Mouse (Mus musculus) hindbrain, embryonic 12.5 days (tissue): ENCODE measurements around the gene Prss40. TPM values are rescaled to one million over a fixed set of nuclear protein-coding genes. Genes with fewer than 3 reads are reported as not detected.
"Not testable (repeated sequence)": the region's sequence is repeated elsewhere in the genome, so short reads cannot be mapped to it uniquely, and the experiment has no call there.

Source experiments
- ATAC-seq: fragments of 200-750 bp; cut with Nextera tagmentation; 2 replicates; pipeline ENCODE4 v1.8.0; 2017; ENCODE audit warnings: moderate TSS enrichment; ENCODE audit not compliant: low FRiP score
- H3K27ac ChIP-seq: fragments of 300-500 bp; sonication (generic); 2 replicates; pipeline ENCODE4 v1.5.1; 2016; ENCODE audit warnings: mild to moderate bottlenecking
- H3K27me3 ChIP-seq: fragments of 300-500 bp; sonication (generic); 2 replicates; pipeline ENCODE4 v1.6.1; 2016; ENCODE audit warnings: mild to moderate bottlenecking
- H3K36me3 ChIP-seq: fragments of 300-500 bp; sonication (generic); 2 replicates; pipeline ENCODE4 v1.6.1; 2016; ENCODE audit warnings: mild to moderate bottlenecking
- H3K4me1 ChIP-seq: fragments of 300-500 bp; sonication (generic); 2 replicates; pipeline ENCODE4 v1.6.1; 2016
- H3K4me2 ChIP-seq: fragments of 300-500 bp; sonication (generic); replicated peaks from 2 replicates; pipeline ENCODE4 v1.6.1; 2016; ENCODE audit warnings: mild to moderate bottlenecking
- H3K4me3 ChIP-seq: fragments of 300-500 bp; sonication (generic); 2 replicates; pipeline ENCODE4 v1.5.1; 2016; ENCODE audit warnings: mild to moderate bottlenecking
- H3K9ac ChIP-seq: fragments of 300-500 bp; sonication (generic); 2 replicates; pipeline ENCODE4 v1.6.1; 2016; ENCODE audit warnings: mild to moderate bottlenecking, moderate library complexity
- H3K9me3 ChIP-seq: fragments of 300-500 bp; sonication (generic); replicated peaks from 2 replicates; pipeline ENCODE4 v1.6.1; 2016; ENCODE audit warnings: mild to moderate bottlenecking
- WGBS: fragments of 180-500 bp; shearing (Covaris S2); methylation state at CpG from one replicate; pipeline ENCODE4 v1.1.7; 2016; 5-methylcytosine and 5-hydroxymethylcytosine counted together
- polyA plus RNA-seq: library from polyadenylated mRNA; unstranded; fragments of >200 nt; fragmentation: Nextera tagmentation; extraction: Ambion mirVana; gene quantifications from 2 replicates; pipeline ENCODE4 v1.2.1, GENCODE M21; 2016

The Prss40 gene
- polyA plus RNA-seq, 1 experiment from 2014 or later = not detected

GRCm38 (mm10) chr1:34522850-34523244, 37.9 kb downstream of the Prss40 start:
- Histone ChIP-seq H3K4me2 (no peak overlapping the region), H3K4me1 (no peaks in the 10 kb centered on the region), H3K27ac (no peak overlapping the region), H3K36me3 (no peaks in the 10 kb centered on the region), H3K4me3 (no peak overlapping the region), H3K27me3 (no peaks in the 10 kb centered on the region), H3K9ac (no peak overlapping the region), H3K9me3 (no peaks in the 10 kb centered on the region)
- WGBS = 85% methylated on average over 3 of the region's 3 CpGs
- no peak for ATAC-seq

GRCm38 (mm10) chr1:34522205-34522849, 38.4 kb downstream of the Prss40 start:
- no peak overlapping the region for H3K9ac ChIP-seq
- ATAC-seq = no peak
- H3K36me3 ChIP-seq = no peaks in the 10 kb centered on the region
- H3K4me3 ChIP-seq = no peak overlapping the region
- 89% methylated on average over 6 of the region's 6 CpGs for WGBS
- no peak overlapping the region for H3K27ac ChIP-seq
- H3K4me2 ChIP-seq = no peak overlapping the region
- H3K27me3 ChIP-seq = no peaks in the 10 kb centered on the region
- no peaks in the 10 kb centered on the region for H3K9me3 ChIP-seq
- no peaks in the 10 kb centered on the region for H3K4me1 ChIP-seq

- Histone ChIP-seq H3K4me3 (no peak overlapping the region), H3K9me3 (no peaks in the 10 kb centered on the region), H3K4me1 (no peaks in the 10 kb centered on the region), H3K36me3 (no peaks in the 10 kb centered on the region), H3K27ac (no peak overlapping the region), H3K9ac (no peak overlapping the region), H3K27me3 (no peaks in the 10 kb centered on the region), H3K4me2 (no peak overlapping the region)
- WGBS = 94% methylated on average over 1 of the region's 1 CpGs
- no peak for ATAC-seq
These were observed 42.5 kb downstream of the Prss40 start for GRCm38 (mm10) chr1:34518259-34518658.

GRCm38 (mm10) chr1:34517797-34518196, 42.9 kb downstream of the Prss40 start:
- H3K36me3 ChIP-seq, H3K4me3 ChIP-seq, H3K4me1 ChIP-seq, H3K9me3 ChIP-seq, ATAC-seq, H3K27ac ChIP-seq, H3K4me2 ChIP-seq, H3K9ac ChIP-seq, H3K27me3 ChIP-seq: not testable (repeated sequence)
- 71% methylated on average over 1 of the region's 1 CpGs for WGBS

- H3K27ac ChIP-seq, H3K27me3 ChIP-seq, H3K9me3 ChIP-seq, H3K9ac ChIP-seq, H3K4me1 ChIP-seq, H3K36me3 ChIP-seq, H3K4me3 ChIP-seq, ATAC-seq, H3K4me2 ChIP-seq: not testable (repeated sequence)
- 78% methylated on average over 6 of the region's 6 CpGs for WGBS
These were observed 43.4 kb downstream of the Prss40 start for GRCm38 (mm10) chr1:34517297-34517696.

- H3K27me3 ChIP-seq = no peaks in the 10 kb centered on the region
- H3K4me3 ChIP-seq = no peak overlapping the region
- no peaks in the 10 kb centered on the region for H3K4me1 ChIP-seq
- 51% methylated on average over 5 of the region's 5 CpGs for WGBS
- no peak overlapping the region for H3K9ac ChIP-seq
- no peak overlapping the region for H3K27ac ChIP-seq
- no peaks in the 10 kb centered on the region for H3K9me3 ChIP-seq
- no peak overlapping the region for H3K4me2 ChIP-seq
- no peak for ATAC-seq
- no peaks in the 10 kb centered on the region for H3K36me3 ChIP-seq
These were observed 44.1 kb downstream of the Prss40 start for GRCm38 (mm10) chr1:34516595-34516994.

- no peak for ATAC-seq
- Histone ChIP-seq H3K4me1 (peaks cover 3% of the 10 kb centered on the region; the same call in 1 of the 2 replicates), H3K27ac (no peak overlapping the region), H3K27me3 (no peaks in the 10 kb centered on the region), H3K9me3 (no peaks in the 10 kb centered on the region), H3K4me3 (no peak overlapping the region), H3K4me2 (no peak overlapping the region), H3K9ac (no peak overlapping the region), H3K36me3 (no peaks in the 10 kb centered on the region)
- WGBS = 82% methylated on average over 4 of the region's 4 CpGs
These were observed 47.7 kb downstream of the Prss40 start for GRCm38 (mm10) chr1:34513068-34513467.

- Histone ChIP-seq H3K27ac (no peak overlapping the region), H3K4me3 (no peak overlapping the region), H3K4me1 (peaks cover 3% of the 10 kb centered on the region; the same call in 1 of the 2 replicates), H3K9ac (no peak overlapping the region), H3K9me3 (no peaks in the 10 kb centered on the region), H3K4me2 (no peak overlapping the region), H3K36me3 (no peaks in the 10 kb centered on the region), H3K27me3 (no peaks in the 10 kb centered on the region)
- peak; percentile 29; the same call in 1 of the 2 replicates for ATAC-seq
- 6% methylated on average over 3 of the region's 3 CpGs for WGBS
These were observed 49.7 kb downstream of the Prss40 start for GRCm38 (mm10) chr1:34511027-34511426.

GRCm38 (mm10) chr1:34510575-34510981, 50.2 kb downstream of the Prss40 start:
- Histone ChIP-seq H3K4me2 (peak overlapping the region; percentile 29), H3K9me3 (no peaks in the 10 kb centered on the region), H3K9ac (no peak overlapping the region), H3K27me3 (no peaks in the 10 kb centered on the region), H3K36me3 (no peaks in the 10 kb centered on the region), H3K27ac (no peak overlapping the region), H3K4me1 (peaks cover 3% of the 10 kb centered on the region; the same call in 1 of the 2 replicates), H3K4me3 (no peak overlapping the region)
- WGBS = 9% methylated on average over 7 of the region's 7 CpGs
- ATAC-seq = 0 out of 2 replicates have a peak, but pooled peaks have one; percentile 32

- Histone ChIP-seq H3K9me3 (no peaks in the 10 kb centered on the region), H3K27ac (no peak overlapping the region), H3K9ac (no peak overlapping the region), H3K4me3 (no peak overlapping the region), H3K27me3 (no peaks in the 10 kb centered on the region), H3K4me1 (peaks cover 3% of the 10 kb centered on the region; the same call in 1 of the 2 replicates), H3K4me2 (no peak overlapping the region), H3K36me3 (no peaks in the 10 kb centered on the region)
- 74% methylated on average over 3 of the region's 3 CpGs for WGBS
- no peak for ATAC-seq
These were observed 52.8 kb downstream of the Prss40 start for GRCm38 (mm10) chr1:34507986-34508385.

- H3K4me1 ChIP-seq = peaks cover 3% of the 10 kb centered on the region; the same call in 1 of the 2 replicates
- H3K27me3 ChIP-seq = no peaks in the 10 kb centered on the region
- no peak overlapping the region for H3K9ac ChIP-seq
- WGBS = 82% methylated on average over 4 of the region's 4 CpGs
- H3K4me2 ChIP-seq = no peak overlapping the region
- H3K9me3 ChIP-seq = no peaks in the 10 kb centered on the region
- H3K36me3 ChIP-seq = no peaks in the 10 kb centered on the region
- no peak overlapping the region for H3K4me3 ChIP-seq
- ATAC-seq = no peak
- H3K27ac ChIP-seq = no peak overlapping the region
These were observed 54.7 kb downstream of the Prss40 start for GRCm38 (mm10) chr1:34505970-34506551.

- Histone ChIP-seq H3K4me2 (no peak overlapping the region), H3K9me3 (no peaks in the 10 kb centered on the region), H3K27me3 (no peaks in the 10 kb centered on the region), H3K4me3 (no peak overlapping the region), H3K27ac (no peak overlapping the region), H3K36me3 (no peaks in the 10 kb centered on the region), H3K4me1 (no peaks in the 10 kb centered on the region), H3K9ac (no peak overlapping the region)
- WGBS = 56% methylated on average over 7 of the region's 7 CpGs
- no peak for ATAC-seq
These were observed 55.4 kb downstream of the Prss40 start for GRCm38 (mm10) chr1:34505307-34505706.

- H3K9ac ChIP-seq = no peak overlapping the region
- H3K36me3 ChIP-seq = no peaks in the 10 kb centered on the region
- no peak for ATAC-seq
- WGBS = 29% methylated on average over 3 of the region's 3 CpGs
- no peak overlapping the region for H3K4me3 ChIP-seq
- no peaks in the 10 kb centered on the region for H3K4me1 ChIP-seq
- no peaks in the 10 kb centered on the region for H3K9me3 ChIP-seq
- no peak overlapping the region for H3K27ac ChIP-seq
- no peaks in the 10 kb centered on the region for H3K27me3 ChIP-seq
- no peak overlapping the region for H3K4me2 ChIP-seq
These were observed 57.8 kb downstream of the Prss40 start for GRCm38 (mm10) chr1:34502991-34503390.
